Mouse (Mus musculus): ENCODE data around the gene E030030I06Rik. TPM values are rescaled to one million over a fixed set of nuclear protein-coding genes. Genes with fewer than 3 reads are reported as not detected.
"Not testable (repeated sequence)": the region's sequence is repeated elsewhere in the genome, so short reads cannot be mapped to it uniquely, and the experiment has no call there.

Gene E030030I06Rik
- 25.1 and 37.3 TPM in 2 replicates for polyA plus RNA-seq (2016; fragmentation: Nextera tagmentation; extraction: Ambion mirVana)

GRCm38 (mm10) chr10:22149073-22149690 lies at the start of gene E030030I06Rik:
E030030I06Rik (minus strand) TSS chr10:22149270.
- DNase-seq (ENCODE audit: low spot score) = no peak
- peaks cover 15% of the 10 kb centered on the region for H3K36me3 ChIP-seq
- peaks cover 51% of the 10 kb centered on the region for H3K27me3 ChIP-seq (ENCODE audit: low read depth, poor library complexity, severe bottlenecking)
- H3K4me3 ChIP-seq = peak within 1 kb of the TSS; percentile 77
- WGBS = 0% methylated on average over 37 of the region's 37 CpGs
- H3K9me3 ChIP-seq (replicated peaks) = no peaks in the 10 kb centered on the region
- peak within 1 kb of the TSS; percentile 94 for H3K27ac ChIP-seq (replicated peaks)
- peaks cover 29% of the 10 kb centered on the region for H3K4me1 ChIP-seq

- not testable (repeated sequence) for H3K27ac ChIP-seq (replicated peaks); H3K4me1 ChIP-seq; H3K27me3 ChIP-seq (ENCODE audit: low read depth, poor library complexity, severe bottlenecking); H3K36me3 ChIP-seq; H3K4me3 ChIP-seq; H3K9me3 ChIP-seq (replicated peaks)
- under 1% methylated on average over 5 of the region's 10 CpGs for WGBS
- DNase-seq (ENCODE audit: low spot score) = peak; percentile 41
Measured at GRCm38 (mm10) chr10:22191035-22191434, 42.0 kb upstream of the E030030I06Rik start.

- WGBS = 93% methylated on average over 2 of the region's 2 CpGs
Measured at GRCm38 (mm10) chr10:22176515-22176914, 27.4 kb upstream of the E030030I06Rik start.

GRCm38 (mm10) chr10:22174190-22174487 lies 25.1 kb upstream of the E030030I06Rik start:
- not testable (repeated sequence) for H3K27ac ChIP-seq (replicated peaks); H3K9me3 ChIP-seq (replicated peaks); H3K4me1 ChIP-seq; H3K36me3 ChIP-seq; H3K4me3 ChIP-seq; DNase-seq (ENCODE audit: low spot score); H3K27me3 ChIP-seq (ENCODE audit: low read depth, poor library complexity, severe bottlenecking)
- 79% methylated on average over 2 of the region's 2 CpGs for WGBS

More at GRCm38 (mm10) chr10:22176515-22176914, 27.4 kb upstream of the E030030I06Rik start:
- H3K9me3 ChIP-seq (replicated peaks); H3K27me3 ChIP-seq (ENCODE audit: low read depth, poor library complexity, severe bottlenecking); H3K4me1 ChIP-seq; H3K4me3 ChIP-seq; DNase-seq (ENCODE audit: low spot score); H3K36me3 ChIP-seq; H3K27ac ChIP-seq (replicated peaks): not testable (repeated sequence)

GRCm38 (mm10) chr10:22173335-22174189 lies 24.5 kb upstream of the E030030I06Rik start:
- not testable (repeated sequence) for H3K27me3 ChIP-seq (ENCODE audit: low read depth, poor library complexity, severe bottlenecking); H3K9me3 ChIP-seq (replicated peaks); H3K4me1 ChIP-seq; H3K27ac ChIP-seq (replicated peaks); H3K36me3 ChIP-seq; DNase-seq (ENCODE audit: low spot score)
- H3K4me3 ChIP-seq = peak overlapping the region; percentile 24; the same call in 1 of the 2 replicates
- WGBS = 15% methylated on average over 12 of the region's 17 CpGs

GRCm38 (mm10) chr10:22172431-22173334 lies 23.6 kb upstream of the E030030I06Rik start:
- H3K36me3 ChIP-seq; H3K27ac ChIP-seq (replicated peaks); H3K9me3 ChIP-seq (replicated peaks); H3K27me3 ChIP-seq (ENCODE audit: low read depth, poor library complexity, severe bottlenecking); H3K4me1 ChIP-seq; DNase-seq (ENCODE audit: low spot score): not testable (repeated sequence)
- WGBS = 81% methylated on average over 3 of the region's 5 CpGs
- H3K4me3 ChIP-seq = peak overlapping the region; percentile 24; the same call in 1 of the 2 replicates

- H3K27ac ChIP-seq (replicated peaks); H3K4me3 ChIP-seq; H3K9me3 ChIP-seq (replicated peaks); H3K36me3 ChIP-seq; H3K27me3 ChIP-seq (ENCODE audit: low read depth, poor library complexity, severe bottlenecking); H3K4me1 ChIP-seq; DNase-seq (ENCODE audit: low spot score): not testable (repeated sequence)
Measured at GRCm38 (mm10) chr10:22169116-22169515, 20.0 kb upstream of the E030030I06Rik start.

- not testable (repeated sequence) for H3K4me3 ChIP-seq; H3K9me3 ChIP-seq (replicated peaks); DNase-seq (ENCODE audit: low spot score); H3K4me1 ChIP-seq; H3K36me3 ChIP-seq; H3K27ac ChIP-seq (replicated peaks)
- 80% methylated on average over 1 of the region's 1 CpGs for WGBS
- H3K27me3 ChIP-seq (ENCODE audit: low read depth, poor library complexity, severe bottlenecking) = peaks cover 12% of the 10 kb centered on the region
Measured at GRCm38 (mm10) chr10:22167061-22167460, 18.0 kb upstream of the E030030I06Rik start.

- not testable (repeated sequence) for H3K36me3 ChIP-seq; H3K4me3 ChIP-seq; H3K9me3 ChIP-seq (replicated peaks); H3K4me1 ChIP-seq; H3K27ac ChIP-seq (replicated peaks); DNase-seq (ENCODE audit: low spot score)
- H3K27me3 ChIP-seq (ENCODE audit: low read depth, poor library complexity, severe bottlenecking) = peaks cover 22% of the 10 kb centered on the region
- WGBS = 76% methylated on average over 2 of the region's 2 CpGs
Measured at GRCm38 (mm10) chr10:22166025-22166424, 17.0 kb upstream of the E030030I06Rik start.

- peaks cover 28% of the 10 kb centered on the region for H3K27me3 ChIP-seq (ENCODE audit: low read depth, poor library complexity, severe bottlenecking)
- not testable (repeated sequence) for H3K4me3 ChIP-seq; H3K4me1 ChIP-seq; H3K36me3 ChIP-seq; DNase-seq (ENCODE audit: low spot score); H3K9me3 ChIP-seq (replicated peaks); H3K27ac ChIP-seq (replicated peaks)
- 60% methylated on average over 5 of the region's 5 CpGs for WGBS
Measured at GRCm38 (mm10) chr10:22165328-22166003, 16.4 kb upstream of the E030030I06Rik start.

- H3K4me1 ChIP-seq; H3K27ac ChIP-seq (replicated peaks); H3K36me3 ChIP-seq; H3K9me3 ChIP-seq (replicated peaks): not testable (repeated sequence)
- peaks cover 43% of the 10 kb centered on the region for H3K27me3 ChIP-seq (ENCODE audit: low read depth, poor library complexity, severe bottlenecking)
- DNase-seq (ENCODE audit: low spot score) = peak; percentile 50
- H3K4me3 ChIP-seq = peak overlapping the region; percentile 34; the same call in 1 of the 2 replicates
- 42% methylated on average over 15 of the region's 16 CpGs for WGBS
Measured at GRCm38 (mm10) chr10:22163705-22164583, 14.9 kb upstream of the E030030I06Rik start.

All from midbrain, embryonic 10.5 days (tissue).